Mouse (Mus musculus): ENCODE results near the gene Lzts3. TPM values are rescaled to one million over a fixed set of nuclear protein-coding genes. Genes with fewer than 3 reads are reported as not detected.

Gene Lzts3
- polyA plus RNA-seq, 1 experiment from 2014 or later, result 2.8 TPM

GRCm38 (mm10) chr2:130602195-130602594 is 40.4 kb downstream of the Lzts3 start:
- no peak overlapping the region for H3K4me3 ChIP-seq (ENCODE audit: low read depth, low read length)
- no peak overlapping the region for H3K4me2 ChIP-seq (replicated peaks; ENCODE audit: low read depth, low read length)
- 88% methylated on average over 4 of the region's 4 CpGs for WGBS
- no peaks in the 10 kb centered on the region for H3K9me3 ChIP-seq (ENCODE audit: control insufficient read depth, low read depth, low read length)
- peaks cover 25% of the 10 kb centered on the region for H3K36me3 ChIP-seq (ENCODE audit: control insufficient read depth, insufficient read depth, low read length)
- no peak for ATAC-seq (ENCODE audit: insufficient number of reproducible peaks, insufficient read depth, low FRiP score, low read depth)
- no peaks in the 10 kb centered on the region for H3K4me1 ChIP-seq (ENCODE audit: control insufficient read depth, insufficient read depth, low read length)
- no peaks in the 10 kb centered on the region for H3K27me3 ChIP-seq (ENCODE audit: control insufficient read depth, insufficient read depth, low read length)
- H3K9ac ChIP-seq (replicated peaks; ENCODE audit: low read depth, low read length), result no peak overlapping the region
- no peak overlapping the region for H3K27ac ChIP-seq (ENCODE audit: low read length)

- Histone ChIP-seq H3K36me3 (ENCODE audit: control insufficient read depth, insufficient read depth, low read length) (peaks cover 31% of the 10 kb centered on the region), H3K27me3 (ENCODE audit: control insufficient read depth, insufficient read depth, low read length) (no peaks in the 10 kb centered on the region), H3K9ac (replicated peaks; ENCODE audit: low read depth, low read length) (no peak overlapping the region), H3K4me2 (replicated peaks; ENCODE audit: low read depth, low read length) (no peak overlapping the region), H3K9me3 (ENCODE audit: control insufficient read depth, low read depth, low read length) (no peaks in the 10 kb centered on the region), H3K27ac (ENCODE audit: low read length) (no peak overlapping the region), H3K4me1 (ENCODE audit: control insufficient read depth, insufficient read depth, low read length) (no peaks in the 10 kb centered on the region), H3K4me3 (ENCODE audit: low read depth, low read length) (no peak overlapping the region)
- ATAC-seq (ENCODE audit: insufficient number of reproducible peaks, insufficient read depth, low FRiP score, low read depth), result no peak
- WGBS, result 83% methylated on average over 3 of the region's 3 CpGs
Observed at GRCm38 (mm10) chr2:130598399-130598798, 44.2 kb downstream of the Lzts3 start.

GRCm38 (mm10) chr2:130597601-130598010 is 45.0 kb downstream of the Lzts3 start:
- H3K4me1 ChIP-seq (ENCODE audit: control insufficient read depth, insufficient read depth, low read length), result no peaks in the 10 kb centered on the region
- ATAC-seq (ENCODE audit: insufficient number of reproducible peaks, insufficient read depth, low FRiP score, low read depth), result no peak

GRCm38 (mm10) chr2:130595596-130595995 is 47.0 kb downstream of the Lzts3 start:
- ATAC-seq (ENCODE audit: insufficient number of reproducible peaks, insufficient read depth, low FRiP score, low read depth), result no peak
- Histone ChIP-seq H3K4me1 (ENCODE audit: control insufficient read depth, insufficient read depth, low read length) (no peaks in the 10 kb centered on the region), H3K27me3 (ENCODE audit: control insufficient read depth, insufficient read depth, low read length) (no peaks in the 10 kb centered on the region), H3K9me3 (ENCODE audit: control insufficient read depth, low read depth, low read length) (no peaks in the 10 kb centered on the region), H3K27ac (ENCODE audit: low read length) (no peak overlapping the region), H3K4me2 (replicated peaks; ENCODE audit: low read depth, low read length) (no peak overlapping the region), H3K4me3 (ENCODE audit: low read depth, low read length) (no peak overlapping the region), H3K36me3 (ENCODE audit: control insufficient read depth, insufficient read depth, low read length) (peaks cover 37% of the 10 kb centered on the region), H3K9ac (replicated peaks; ENCODE audit: low read depth, low read length) (no peak overlapping the region)
- WGBS, result 92% methylated on average over 1 of the region's 1 CpGs

More at GRCm38 (mm10) chr2:130597601-130598010, 45.0 kb downstream of the Lzts3 start:
- Histone ChIP-seq H3K4me2 (replicated peaks; ENCODE audit: low read depth, low read length) (no peak overlapping the region), H3K27me3 (ENCODE audit: control insufficient read depth, insufficient read depth, low read length) (no peaks in the 10 kb centered on the region), H3K9ac (replicated peaks; ENCODE audit: low read depth, low read length) (no peak overlapping the region), H3K4me3 (ENCODE audit: low read depth, low read length) (no peak overlapping the region), H3K9me3 (ENCODE audit: control insufficient read depth, low read depth, low read length) (no peaks in the 10 kb centered on the region), H3K36me3 (ENCODE audit: control insufficient read depth, insufficient read depth, low read length) (peaks cover 26% of the 10 kb centered on the region), H3K27ac (ENCODE audit: low read length) (no peak overlapping the region)
- WGBS, result 0% methylated on average over 1 of the region's 1 CpGs

- Histone ChIP-seq H3K4me1 (ENCODE audit: control insufficient read depth, insufficient read depth, low read length) (no peaks in the 10 kb centered on the region), H3K9ac (replicated peaks; ENCODE audit: low read depth, low read length) (no peak overlapping the region), H3K4me2 (replicated peaks; ENCODE audit: low read depth, low read length) (no peak overlapping the region), H3K36me3 (ENCODE audit: control insufficient read depth, insufficient read depth, low read length) (peaks cover 21% of the 10 kb centered on the region; the same call in 1 of the 2 replicates), H3K4me3 (ENCODE audit: low read depth, low read length) (no peak overlapping the region), H3K9me3 (ENCODE audit: control insufficient read depth, low read depth, low read length) (no peaks in the 10 kb centered on the region), H3K27ac (ENCODE audit: low read length) (no peak overlapping the region), H3K27me3 (ENCODE audit: control insufficient read depth, insufficient read depth, low read length) (no peaks in the 10 kb centered on the region)
- WGBS, result 88% methylated on average over 2 of the region's 2 CpGs
- ATAC-seq (ENCODE audit: insufficient number of reproducible peaks, insufficient read depth, low FRiP score, low read depth), result no peak
Observed at GRCm38 (mm10) chr2:130591016-130591415, 51.6 kb downstream of the Lzts3 start.

- 84% methylated on average over 2 of the region's 2 CpGs for WGBS
- H3K27ac ChIP-seq (ENCODE audit: low read length), result no peak overlapping the region
- H3K9me3 ChIP-seq (ENCODE audit: control insufficient read depth, low read depth, low read length), result no peaks in the 10 kb centered on the region
- no peaks in the 10 kb centered on the region for H3K4me1 ChIP-seq (ENCODE audit: control insufficient read depth, insufficient read depth, low read length)
- H3K4me2 ChIP-seq (replicated peaks; ENCODE audit: low read depth, low read length), result no peak overlapping the region
- no peak overlapping the region for H3K4me3 ChIP-seq (ENCODE audit: low read depth, low read length)
- no peak overlapping the region for H3K9ac ChIP-seq (replicated peaks; ENCODE audit: low read depth, low read length)
- H3K36me3 ChIP-seq (ENCODE audit: control insufficient read depth, insufficient read depth, low read length), result peaks cover 16% of the 10 kb centered on the region; the same call in 1 of the 2 replicates
- no peak for ATAC-seq (ENCODE audit: insufficient number of reproducible peaks, insufficient read depth, low FRiP score, low read depth)
- H3K27me3 ChIP-seq (ENCODE audit: control insufficient read depth, insufficient read depth, low read length), result no peaks in the 10 kb centered on the region
Observed at GRCm38 (mm10) chr2:130589761-130590160, 52.8 kb downstream of the Lzts3 start.

- Histone ChIP-seq H3K9ac (replicated peaks; ENCODE audit: low read depth, low read length) (no peak overlapping the region), H3K4me2 (replicated peaks; ENCODE audit: low read depth, low read length) (no peak overlapping the region), H3K9me3 (ENCODE audit: control insufficient read depth, low read depth, low read length) (no peaks in the 10 kb centered on the region), H3K27me3 (ENCODE audit: control insufficient read depth, insufficient read depth, low read length) (no peaks in the 10 kb centered on the region), H3K4me3 (ENCODE audit: low read depth, low read length) (no peak overlapping the region), H3K4me1 (ENCODE audit: control insufficient read depth, insufficient read depth, low read length) (no peaks in the 10 kb centered on the region), H3K27ac (ENCODE audit: low read length) (no peak overlapping the region), H3K36me3 (ENCODE audit: control insufficient read depth, insufficient read depth, low read length) (peaks cover 11% of the 10 kb centered on the region; the same call in 1 of the 2 replicates)
- 65% methylated on average over 4 of the region's 4 CpGs for WGBS
- ATAC-seq (ENCODE audit: insufficient number of reproducible peaks, insufficient read depth, low FRiP score, low read depth), result no peak
Observed at GRCm38 (mm10) chr2:130589157-130589556, 53.4 kb downstream of the Lzts3 start.

- no peak for ATAC-seq (ENCODE audit: insufficient number of reproducible peaks, insufficient read depth, low FRiP score, low read depth)
- WGBS, result 81% methylated on average over 2 of the region's 2 CpGs
- Histone ChIP-seq H3K9ac (replicated peaks; ENCODE audit: low read depth, low read length) (no peak overlapping the region), H3K4me2 (replicated peaks; ENCODE audit: low read depth, low read length) (no peak overlapping the region), H3K4me1 (ENCODE audit: control insufficient read depth, insufficient read depth, low read length) (no peaks in the 10 kb centered on the region), H3K27me3 (ENCODE audit: control insufficient read depth, insufficient read depth, low read length) (no peaks in the 10 kb centered on the region), H3K9me3 (ENCODE audit: control insufficient read depth, low read depth, low read length) (no peaks in the 10 kb centered on the region), H3K27ac (ENCODE audit: low read length) (no peak overlapping the region), H3K4me3 (ENCODE audit: low read depth, low read length) (no peak overlapping the region), H3K36me3 (ENCODE audit: control insufficient read depth, insufficient read depth, low read length) (peaks cover 11% of the 10 kb centered on the region; the same call in 1 of the 2 replicates)
Observed at GRCm38 (mm10) chr2:130588373-130588772, 54.2 kb downstream of the Lzts3 start.

GRCm38 (mm10) chr2:130586016-130586415 is 56.6 kb downstream of the Lzts3 start:
- Histone ChIP-seq H3K4me2 (replicated peaks; ENCODE audit: low read depth, low read length) (no peak overlapping the region), H3K9ac (replicated peaks; ENCODE audit: low read depth, low read length) (no peak overlapping the region)
- ATAC-seq (ENCODE audit: insufficient number of reproducible peaks, insufficient read depth, low FRiP score, low read depth), result no peak

More at GRCm38 (mm10) chr2:130586016-130586415, 56.6 kb downstream of the Lzts3 start:
- no peak overlapping the region for H3K4me3 ChIP-seq (ENCODE audit: low read depth, low read length)
- H3K9me3 ChIP-seq (ENCODE audit: control insufficient read depth, low read depth, low read length), result no peaks in the 10 kb centered on the region
- 89% methylated on average over 6 of the region's 6 CpGs for WGBS
- H3K36me3 ChIP-seq (ENCODE audit: control insufficient read depth, insufficient read depth, low read length), result peaks cover 4% of the 10 kb centered on the region; the same call in 1 of the 2 replicates
- H3K27ac ChIP-seq (ENCODE audit: low read length), result no peak overlapping the region
- H3K4me1 ChIP-seq (ENCODE audit: control insufficient read depth, insufficient read depth, low read length), result peaks cover 2% of the 10 kb centered on the region; the same call in 1 of the 2 replicates
- H3K27me3 ChIP-seq (ENCODE audit: control insufficient read depth, insufficient read depth, low read length), result peaks cover 19% of the 10 kb centered on the region; the same call in 1 of the 2 replicates

Data from stomach, embryonic 14.5 days (tissue).